Mouse (Mus musculus) limb, embryonic 11.5 days (tissue): ENCODE measurements around the gene Phkg2. TPM values are rescaled to one million over a fixed set of nuclear protein-coding genes. Genes with fewer than 3 reads are reported as not detected.

Source experiments
- ATAC-seq: fragments of 200-750 bp; cut with Nextera tagmentation; 2 replicates; pipeline ENCODE4 v1.8.0; 2017; ENCODE audit warnings: low read depth; ENCODE audit not compliant: insufficient number of reproducible peaks, low FRiP score, low TSS enrichment
- DNase-seq: peaks from one replicate; pipeline ENCODE4 v3.0.0-alpha.2; 2015; ENCODE audit warnings: low spot score
- H3K27ac ChIP-seq: fragments of 300-500 bp; sonication (generic); replicated peaks from 2 replicates; pipeline ENCODE4 v1.5.1; 2014; ENCODE audit warnings: low read depth, mild to moderate bottlenecking, low read length
- H3K27me3 ChIP-seq: fragments of 300-500 bp; sonication (generic); 2 replicates; pipeline ENCODE4 v1.6.1; 2014; ENCODE audit warnings: mild to moderate bottlenecking, low read length, mixed read lengths; ENCODE audit not compliant: control insufficient read depth, insufficient read depth
- H3K36me3 ChIP-seq: fragments of 300-500 bp; sonication (generic); 2 replicates; pipeline ENCODE4 v1.6.1; 2014; ENCODE audit warnings: mild to moderate bottlenecking, low read length, moderate library complexity, mixed read lengths; ENCODE audit not compliant: control insufficient read depth, insufficient read depth
- H3K4me1 ChIP-seq: fragments of 300-500 bp; sonication (generic); 2 replicates; pipeline ENCODE4 v1.6.1; 2014; ENCODE audit warnings: low read length, mixed read lengths; ENCODE audit not compliant: control insufficient read depth, insufficient read depth
- H3K4me2 ChIP-seq: fragments of 300-500 bp; sonication (generic); 2 replicates; pipeline ENCODE4 v1.6.1; 2014; ENCODE audit warnings: low read depth, mild to moderate bottlenecking, moderate library complexity; ENCODE audit not compliant: severe bottlenecking
- H3K4me3 ChIP-seq: fragments of 300-500 bp; sonication (generic); 2 replicates; pipeline ENCODE4 v1.5.1; 2014; ENCODE audit warnings: low read depth, low read length
- H3K9ac ChIP-seq: fragments of 300-500 bp; sonication (generic); 2 replicates; pipeline ENCODE4 v1.6.1; 2014; ENCODE audit warnings: mild to moderate bottlenecking, low read length
- H3K9me3 ChIP-seq: fragments of 300-500 bp; sonication (generic); 2 replicates; pipeline ENCODE4 v1.6.1; 2016; ENCODE audit warnings: low read length; ENCODE audit not compliant: control insufficient read depth
- WGBS: fragments of 180-500 bp; shearing (Covaris S2); extraction: QIAGEN DNeasy Blood & Tissue Kit; methylation state at CpG from one replicate; pipeline ENCODE4 v1.1.7; 2014; 5-methylcytosine and 5-hydroxymethylcytosine counted together
- polyA plus RNA-seq: library from polyadenylated mRNA; unstranded; fragments of >200 nt; fragmentation: Nextera tagmentation; extraction: Ambion mirVana; gene quantifications from 2 replicates; pipeline ENCODE4 v1.2.1, GENCODE M21; 2014

The Phkg2 gene
- polyA plus RNA-seq, 1 experiment from 2014 or later, result 45.7 TPM

- H3K27ac ChIP-seq, result no peak overlapping the region
- DNase-seq (no peak), ATAC-seq (no peak)
- H3K27me3 ChIP-seq, result no peaks in the 10 kb centered on the region
- H3K4me3 ChIP-seq, result no peak overlapping the region
- H3K4me2 ChIP-seq, result no peak overlapping the region
- peaks cover 32% of the 10 kb centered on the region for H3K36me3 ChIP-seq
- 95% methylated on average over 10 of the region's 10 CpGs for WGBS
- H3K4me1 ChIP-seq, result peaks cover 3% of the 10 kb centered on the region
- H3K9ac ChIP-seq, result no peak overlapping the region
- no peaks in the 10 kb centered on the region for H3K9me3 ChIP-seq
Observed at GRCm38 (mm10) chr7:127591108-127591507, 18.0 kb downstream of the Phkg2 start.

GRCm38 (mm10) chr7:127592575-127592974, 19.4 kb downstream of the Phkg2 start:
- H3K36me3 ChIP-seq, result peaks cover 44% of the 10 kb centered on the region
- no peak overlapping the region for H3K4me2 ChIP-seq
- H3K27ac ChIP-seq, result no peak overlapping the region
- H3K4me1 ChIP-seq, result peaks cover 3% of the 10 kb centered on the region
- WGBS, result 87% methylated on average over 14 of the region's 14 CpGs
- no peak overlapping the region for H3K4me3 ChIP-seq
- no peak overlapping the region for H3K9ac ChIP-seq
- ATAC-seq (no peak), DNase-seq (no peak)
- no peaks in the 10 kb centered on the region for H3K9me3 ChIP-seq
- no peaks in the 10 kb centered on the region for H3K27me3 ChIP-seq

GRCm38 (mm10) chr7:127596747-127597146, 23.6 kb downstream of the Phkg2 start:
- Histone ChIP-seq H3K9me3 (no peaks in the 10 kb centered on the region), H3K4me2 (no peak overlapping the region), H3K36me3 (peaks cover 56% of the 10 kb centered on the region), H3K4me1 (no peaks in the 10 kb centered on the region), H3K9ac (no peak overlapping the region), H3K27me3 (no peaks in the 10 kb centered on the region), H3K4me3 (no peak overlapping the region), H3K27ac (no peak overlapping the region)
- 93% methylated on average over 17 of the region's 17 CpGs for WGBS
- ATAC-seq, result no peak
- no peak for DNase-seq

- Histone ChIP-seq H3K36me3 (peaks cover 45% of the 10 kb centered on the region), H3K4me1 (no peaks in the 10 kb centered on the region), H3K4me3 (no peak overlapping the region), H3K9ac (no peak overlapping the region), H3K4me2 (no peak overlapping the region), H3K27me3 (no peaks in the 10 kb centered on the region), H3K27ac (no peak overlapping the region), H3K9me3 (no peaks in the 10 kb centered on the region)
- WGBS, result 96% methylated on average over 7 of the region's 7 CpGs
- ATAC-seq (no peak), DNase-seq (no peak)
Observed at GRCm38 (mm10) chr7:127600612-127601011, 27.5 kb downstream of the Phkg2 start.

- H3K9ac ChIP-seq, result no peak overlapping the region
- no peak overlapping the region for H3K27ac ChIP-seq
- H3K9me3 ChIP-seq, result no peaks in the 10 kb centered on the region
- H3K27me3 ChIP-seq, result no peaks in the 10 kb centered on the region
- 85% methylated on average over 4 of the region's 4 CpGs for WGBS
- H3K4me1 ChIP-seq, result no peaks in the 10 kb centered on the region
- H3K36me3 ChIP-seq, result peaks cover 37% of the 10 kb centered on the region
- no peak overlapping the region for H3K4me3 ChIP-seq
- DNase-seq, result no peak
- H3K4me2 ChIP-seq, result no peak overlapping the region
- ATAC-seq, result no peak
Observed at GRCm38 (mm10) chr7:127601735-127602134, 28.6 kb downstream of the Phkg2 start.

DNA sequence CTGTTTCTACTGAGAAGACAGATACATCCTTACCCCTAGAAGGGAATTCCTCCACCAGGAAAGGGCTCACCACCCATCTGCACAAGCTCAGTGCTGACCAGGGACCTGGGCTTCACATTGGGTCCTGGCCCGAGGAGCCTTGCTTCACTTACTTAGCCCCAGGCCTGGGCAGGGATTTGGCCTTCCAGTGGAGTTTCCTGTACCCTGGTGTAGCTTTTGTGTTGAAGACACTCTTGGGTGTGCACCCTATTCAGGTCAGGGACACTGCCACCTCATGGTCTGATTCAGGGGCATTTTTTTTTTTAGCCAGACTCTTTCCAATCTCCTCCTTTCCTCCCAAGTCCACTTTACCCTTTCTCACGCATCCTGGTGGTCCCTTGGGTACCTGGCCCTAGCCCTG, 29.8 kb downstream of the Phkg2 start:
- ATAC-seq (no peak), DNase-seq (no peak)
- Histone ChIP-seq H3K4me2 (no peak overlapping the region), H3K4me3 (no peak overlapping the region), H3K9me3 (no peaks in the 10 kb centered on the region), H3K36me3 (peaks cover 26% of the 10 kb centered on the region), H3K4me1 (no peaks in the 10 kb centered on the region), H3K27me3 (no peaks in the 10 kb centered on the region), H3K9ac (no peak overlapping the region), H3K27ac (no peak overlapping the region)
- 90% methylated on average over 2 of the region's 2 CpGs for WGBS

- DNase-seq, result no peak
- Histone ChIP-seq H3K4me1 (no peaks in the 10 kb centered on the region), H3K4me2 (no peak overlapping the region), H3K27ac (no peak overlapping the region), H3K36me3 (peaks cover 27% of the 10 kb centered on the region), H3K9me3 (no peaks in the 10 kb centered on the region), H3K4me3 (no peak overlapping the region), H3K9ac (no peak overlapping the region), H3K27me3 (no peaks in the 10 kb centered on the region)
- ATAC-seq, result no peak
- 89% methylated on average over 10 of the region's 10 CpGs for WGBS
Observed at GRCm38 (mm10) chr7:127604256-127604655, 31.1 kb downstream of the Phkg2 start.

DNA sequence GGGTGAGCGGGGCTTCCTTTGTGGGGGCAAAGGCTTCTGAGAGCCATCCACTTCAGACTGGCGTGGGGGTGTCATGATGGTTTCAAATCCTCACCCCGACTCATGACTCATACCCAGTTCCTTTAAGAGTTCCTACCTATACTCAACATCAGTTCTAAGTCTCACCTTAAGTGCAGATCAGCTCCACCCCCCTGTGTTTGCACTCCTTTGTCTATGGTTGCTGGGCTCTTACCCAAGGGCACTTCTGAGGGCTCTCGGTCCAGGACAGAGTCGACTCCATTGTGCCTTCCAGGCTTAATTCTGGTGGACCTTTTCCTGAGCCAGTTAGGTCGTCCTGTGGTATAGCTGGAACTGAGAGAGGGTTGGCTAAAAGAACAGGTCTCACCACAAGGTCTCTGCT, 34.0 kb downstream of the Phkg2 start:
- no peak overlapping the region for H3K27ac ChIP-seq
- no peaks in the 10 kb centered on the region for H3K4me1 ChIP-seq
- H3K9ac ChIP-seq, result no peak overlapping the region
- no peaks in the 10 kb centered on the region for H3K9me3 ChIP-seq
- WGBS, result 91% methylated on average over 6 of the region's 6 CpGs
- no peak overlapping the region for H3K4me2 ChIP-seq
- H3K27me3 ChIP-seq, result no peaks in the 10 kb centered on the region
- ATAC-seq (no peak), DNase-seq (no peak)
- no peak overlapping the region for H3K4me3 ChIP-seq
- H3K36me3 ChIP-seq, result peaks cover 35% of the 10 kb centered on the region

GRCm38 (mm10) chr7:127611011-127611410, 37.9 kb downstream of the Phkg2 start:
- DNase-seq, result no peak
- H3K4me2 ChIP-seq, result no peak overlapping the region
- H3K27me3 ChIP-seq, result no peaks in the 10 kb centered on the region
- H3K9me3 ChIP-seq, result no peaks in the 10 kb centered on the region
- peaks cover 31% of the 10 kb centered on the region for H3K36me3 ChIP-seq
- H3K4me3 ChIP-seq, result no peak overlapping the region
- no peaks in the 10 kb centered on the region for H3K4me1 ChIP-seq
- no peak for ATAC-seq
- H3K27ac ChIP-seq, result no peak overlapping the region
- no peak overlapping the region for H3K9ac ChIP-seq
- 97% methylated on average over 29 of the region's 29 CpGs for WGBS
